In genomic region chr5:130079202-130080050, GRCm38 (mm10) we compare ENCODE assay signal across 8 mouse cellular contexts. TPM values are rescaled to one million over a fixed set of nuclear protein-coding genes. Genes with fewer than 3 reads are reported as not detected.
DNase-seq lines count a peak whose midpoint lies in the region; ATAC-seq lines count a peak whose summit lies in the region.

No protein-coding gene starts in this region.

- DNase-seq in adrenal gland, adult 18-20 months (ENCODE audit: low spot score in 2 of 2): peak; percentile 97 to 98
- peak; percentile 97 for DNase-seq in embryo, embryonic 10.5 days (ENCODE audit: low spot score)
- DNase-seq in gastrocnemius, postnatal 25 days: peak; percentile 95
- DNase-seq in intestine, embryonic 14.5 days (ENCODE audit: low spot score): peak; percentile 98
- DNase-seq in left cerebral cortex, postnatal 10 days (ENCODE audit: extremely low spot score in 1 of 2, low spot score in 2 of 2): peak; percentile 92 to 96
- peak; percentile 95 to 96 for DNase-seq in right cerebral cortex, postnatal 10 days (ENCODE audit: low spot score in 2 of 2)
- peak; percentile 97 for DNase-seq in urinary bladder, postnatal 25 days (ENCODE audit: low spot score)

- peaks cover 4% of the 10 kb centered on the region; the same call in 1 of the 2 replicates for H3K9me3 ChIP-seq in intestine, embryonic 14.5 days (ENCODE audit: control insufficient read depth, low read length)

- H3K9ac ChIP-seq in intestine, embryonic 14.5 days (ENCODE audit: low read length): peak overlapping the region; percentile 89

- peak overlapping the region; percentile 67 for H3K4me3 ChIP-seq in intestine, embryonic 14.5 days (ENCODE audit: low read depth, low read length)

- ATAC-seq in intestine, embryonic 14.5 days (replicated peaks; ENCODE audit: low FRiP score, low TSS enrichment, low read depth): peak; percentile 95
- peak; percentile 87 for ATAC-seq in megakaryocyte progenitor cell, adult 5-6 weeks (replicated peaks; ENCODE audit: poor library complexity)

- intact Hi-C loops in left cerebral cortex, postnatal 10 days (cut with DNase I): loop anchor here (5.0 kb wide), 1 partner anchor 37 kb away; no protein-coding TSS in a partner anchor

- WGBS in intestine, embryonic 14.5 days: 1% methylated on average over 70 of the region's 86 CpGs

- H3K36me3 ChIP-seq in intestine, embryonic 14.5 days (ENCODE audit: control insufficient read depth, insufficient read depth, low read length): no peaks in the 10 kb centered on the region

- no peaks in the 10 kb centered on the region for H3K27me3 ChIP-seq in intestine, embryonic 14.5 days (replicated peaks; ENCODE audit: control insufficient read depth, insufficient read depth, low read length)

- peak overlapping the region; percentile 59 for H3K4me2 ChIP-seq in intestine, embryonic 14.5 days (ENCODE audit: low read length)

- no peaks in the 10 kb centered on the region; the same call in 1 of the 2 replicates for H3K4me1 ChIP-seq in intestine, embryonic 14.5 days (replicated peaks; ENCODE audit: control insufficient read depth, insufficient read depth, low read length)

- H3K27ac ChIP-seq in intestine, embryonic 14.5 days (ENCODE audit: low read depth): peak overlapping the region; percentile 75

RNA-seq across cellular contexts. Expression of gene Tpst1, which starts 6.3 kb away (rescaled TPM):
- total RNA-seq in adrenal gland, adult 18-20 months (2021): 10 to 100 TPM; 27.2 to 28.8 TPM
- 1 to 10 TPM; 5.8 to 7.7 TPM for total RNA-seq in gastrocnemius, postnatal 25 days (2021)
- polyA plus RNA-seq in intestine, embryonic 14.5 days (2014; fragmentation: Nextera tagmentation; extraction: Ambion mirVana): 68.4 and 70.0 TPM in 2 replicates
- 10 to 100 TPM; 35.5 to 37.1 TPM for total RNA-seq in left cerebral cortex, postnatal 10 days (2021)
- 10.6 and 10.7 TPM in 2 replicates for total RNA-seq in megakaryocyte progenitor cell, adult 5-6 weeks (2015)
- 4.3 and 6.8 TPM in 2 replicates for total RNA-seq in megakaryocyte progenitor cell, adult 5-6 weeks (2017)

RNA-seq across cellular contexts. Expression of gene Crcp, which starts 50.3 kb away (rescaled TPM):
- 10 to 100 TPM; 26.0 to 40.2 TPM for total RNA-seq in adrenal gland, adult 18-20 months (2021)
- 10 to 100 TPM; 13.3 to 13.9 TPM for total RNA-seq in gastrocnemius, postnatal 25 days (2021)
- polyA plus RNA-seq in intestine, embryonic 14.5 days (2014; fragmentation: Nextera tagmentation; extraction: Ambion mirVana): 19.7 and 23.4 TPM in 2 replicates
- 10 to 100 TPM; 39.9 to 40.9 TPM for total RNA-seq in left cerebral cortex, postnatal 10 days (2021)
- total RNA-seq in megakaryocyte progenitor cell, adult 5-6 weeks (2015): 39.3 and 40.3 TPM in 2 replicates
- total RNA-seq in megakaryocyte progenitor cell, adult 5-6 weeks (2017): 36.6 and 62.7 TPM in 2 replicates

RNA-seq across cellular contexts. Expression of gene Asl, which starts 50.4 kb away (rescaled TPM):
- total RNA-seq in adrenal gland, adult 18-20 months (2021): 100 to 1,000 TPM in 1 of 2 experiments, 10 to 100 TPM in 1; 80.6 to 121 TPM
- 10 to 100 TPM in 1 of 2 experiments, 1 to 10 TPM in 1; 9.4 to 10.1 TPM for total RNA-seq in gastrocnemius, postnatal 25 days (2021)
- polyA plus RNA-seq in intestine, embryonic 14.5 days (2014; fragmentation: Nextera tagmentation; extraction: Ambion mirVana): 44.6 and 55.7 TPM in 2 replicates
- 10 to 100 TPM; 23.9 to 24.6 TPM for total RNA-seq in left cerebral cortex, postnatal 10 days (2021)
- 22.7 and 23.0 TPM in 2 replicates for total RNA-seq in megakaryocyte progenitor cell, adult 5-6 weeks (2015)
- total RNA-seq in megakaryocyte progenitor cell, adult 5-6 weeks (2017): 19.2 and 32.1 TPM in 2 replicates

Comparison
In these comparisons a context has a peak if more than half of its experiments do, and no peak if none do; other contexts are left out.
1. Peak in every context shown above with its lines: DNase-seq, ATAC-seq, H3K4me3 ChIP-seq and H3K27ac ChIP-seq.